Mouse (Mus musculus) gastrocnemius, adult 18-20 months (tissue): Measurements from ENCODE around the gene Atp11a. TPM values are rescaled to one million over a fixed set of nuclear protein-coding genes. Genes with fewer than 3 reads are reported as not detected.

Source experiments
- DNase-seq: peaks from one replicate; pipeline ENCODE4 v3.0.0; 2021; ENCODE audit warnings: low spot score
- long read RNA-seq, 2 experiments: library from polyadenylated mRNA; stranded (forward); transcript quantifications; one replicate each; pipeline ENCODE4 v2.0.0; 2021
- total RNA-seq, 2 experiments: library from RNA; stranded (reverse); gene quantifications; 2 replicates each; pipeline ENCODE4 v1.2.3; 2021

The Atp11a gene
- 10 to 100 TPM; 24.9 to 25.3 TPM for total RNA-seq
- long read RNA-seq, experiment 1, full-length matches to known transcripts, result 2 of 12 reads
- long read RNA-seq, experiment 1, partial matches to known transcripts, result 8 of 12 reads
- long read RNA-seq, experiment 1, other reads (novel, unspliced or antisense), result 2 of 12 reads
- long read RNA-seq, experiment 2, full-length matches to known transcripts, result 2 of 18 reads
- long read RNA-seq, experiment 2, partial matches to known transcripts, result 4 of 18 reads
- long read RNA-seq, experiment 2, other reads (novel, unspliced or antisense), result 12 of 18 reads

DNA sequence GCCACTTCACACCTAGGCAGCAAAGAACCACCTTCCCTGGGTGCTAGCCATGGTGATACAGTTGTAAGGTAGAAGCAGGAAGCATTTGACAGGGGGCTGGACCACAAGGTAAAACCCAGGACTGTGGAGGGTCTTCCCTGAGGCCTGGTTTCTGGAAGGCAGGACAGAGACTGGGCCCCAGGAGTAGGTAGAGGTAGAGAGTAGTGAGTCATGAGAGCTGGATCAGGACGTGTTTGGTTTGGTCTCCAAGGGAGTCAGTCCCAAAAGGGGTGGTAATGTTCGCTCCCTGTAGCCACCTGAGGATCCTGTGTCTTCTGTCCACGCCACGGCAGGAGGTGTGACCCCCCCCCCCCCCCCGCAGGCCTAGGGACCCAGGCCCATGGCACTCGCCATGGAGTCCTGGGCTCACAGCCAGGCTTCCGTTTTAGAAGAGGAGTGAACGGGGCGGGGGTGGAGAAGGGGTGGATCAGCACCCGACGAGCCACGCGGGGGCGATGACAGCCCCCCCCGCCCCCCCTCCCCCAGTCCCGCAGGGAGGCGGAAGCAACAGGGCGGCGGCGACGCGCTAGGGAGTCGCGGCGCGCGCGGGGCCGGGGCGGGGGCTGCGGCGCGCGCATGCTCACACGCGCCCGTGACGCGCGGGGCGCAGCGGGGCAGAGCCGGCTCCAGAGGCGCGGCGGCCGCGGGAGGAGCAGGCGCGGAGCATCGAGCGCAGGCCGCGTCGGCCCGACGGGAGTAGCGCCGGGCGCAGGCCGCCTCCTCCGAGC lies at the start of gene Atp11a:
TSS of gene Atp11a (plus strand) at position 624 of the 767 bp plus-strand sequence.
- peak; percentile 56 for DNase-seq

DNA sequence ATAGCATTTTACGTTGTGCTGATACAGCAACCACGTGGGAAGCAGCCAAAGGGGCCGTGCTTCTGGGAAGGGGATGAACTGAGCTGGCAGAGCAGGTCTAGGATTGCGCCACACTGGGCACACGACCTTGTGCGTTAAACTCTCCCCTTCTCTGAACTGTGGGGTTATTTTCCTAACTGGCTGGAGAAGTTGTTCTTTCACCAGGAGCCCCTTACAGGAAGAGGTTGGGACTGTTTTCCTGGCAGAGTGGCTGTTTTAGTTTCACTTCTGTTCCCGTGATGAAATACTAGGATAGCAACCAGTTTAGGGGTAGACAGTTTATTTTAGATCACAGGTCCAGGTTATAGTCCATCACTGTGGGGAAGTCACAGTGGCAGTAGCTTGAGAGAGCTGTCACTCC lies 45.2 kb upstream of the Atp11a start:
- DNase-seq, result no peak

DNA sequence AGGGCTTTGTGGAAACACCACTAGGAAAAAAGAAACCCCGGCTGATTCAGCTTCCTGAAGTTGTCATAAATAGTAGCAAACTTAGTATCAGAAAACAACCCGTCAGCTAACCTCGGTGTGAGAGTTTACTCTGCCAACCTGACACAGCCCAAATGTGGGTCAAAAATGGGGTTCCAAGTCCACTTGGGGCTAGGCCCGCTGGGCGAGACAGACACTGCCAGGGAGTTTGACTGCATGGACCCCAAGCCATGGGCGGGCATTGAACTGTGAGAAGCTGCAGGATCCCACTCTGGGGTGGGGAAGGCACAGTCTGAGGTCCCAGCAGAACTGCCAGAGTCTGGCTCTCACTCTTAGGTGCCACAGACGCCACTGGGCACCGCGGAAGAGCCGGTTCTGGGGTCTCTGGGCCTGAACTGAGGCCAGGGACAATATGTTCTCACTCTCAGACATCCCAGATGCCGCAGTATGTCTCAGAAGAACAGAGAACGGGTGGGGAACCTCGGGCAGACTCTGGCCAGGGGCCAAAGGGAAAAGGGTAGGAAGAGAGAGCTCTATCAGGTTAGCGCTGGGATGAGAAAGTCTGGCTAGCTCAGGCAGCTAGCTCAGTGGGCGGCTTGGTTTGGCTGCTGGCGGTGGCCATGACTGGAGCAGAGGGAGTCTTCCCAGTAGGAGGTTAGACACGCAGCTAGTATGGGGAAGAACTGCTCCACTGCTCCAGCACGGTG lies 40.8 kb upstream of the Atp11a start:
- no peak for DNase-seq

DNA sequence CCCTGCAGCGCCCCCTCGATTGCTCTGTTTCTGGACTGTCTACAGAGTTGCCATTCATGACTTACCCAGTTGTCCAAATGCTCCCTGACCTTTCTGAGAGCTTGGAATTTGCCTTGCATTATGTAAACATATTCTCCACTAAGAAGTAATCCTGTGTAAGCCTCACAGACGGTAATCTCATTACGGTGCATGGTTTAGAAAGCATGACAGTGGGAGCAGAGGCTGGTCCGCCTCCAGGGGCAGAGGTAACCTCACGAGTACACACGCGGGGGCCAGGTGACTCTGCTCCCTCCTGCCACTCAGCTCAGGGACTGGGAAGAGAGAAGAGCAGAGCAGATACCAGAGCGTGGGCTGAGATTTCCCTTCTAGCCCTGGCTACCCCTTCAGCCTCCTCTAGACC lies 37.7 kb upstream of the Atp11a start:
- no peak for DNase-seq

DNA sequence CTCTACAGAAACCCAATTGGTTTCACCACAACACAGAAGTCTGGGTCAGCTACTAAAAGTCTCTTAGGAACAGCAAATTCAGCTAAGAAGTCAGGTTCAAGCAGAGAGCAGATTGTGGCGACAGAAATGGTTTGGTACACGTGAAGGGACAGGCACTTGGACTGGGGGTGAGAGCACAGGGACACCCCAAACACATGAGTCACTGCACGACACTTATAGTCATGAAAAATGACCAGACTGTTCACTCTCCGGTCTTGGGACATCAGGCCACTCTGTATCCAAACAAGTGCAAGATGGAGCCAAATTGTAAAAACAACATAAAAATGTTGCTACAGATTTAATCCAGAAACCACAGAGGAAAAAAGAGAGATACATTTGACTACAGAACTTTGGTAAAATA lies 28.2 kb upstream of the Atp11a start:
- no peak for DNase-seq

DNA sequence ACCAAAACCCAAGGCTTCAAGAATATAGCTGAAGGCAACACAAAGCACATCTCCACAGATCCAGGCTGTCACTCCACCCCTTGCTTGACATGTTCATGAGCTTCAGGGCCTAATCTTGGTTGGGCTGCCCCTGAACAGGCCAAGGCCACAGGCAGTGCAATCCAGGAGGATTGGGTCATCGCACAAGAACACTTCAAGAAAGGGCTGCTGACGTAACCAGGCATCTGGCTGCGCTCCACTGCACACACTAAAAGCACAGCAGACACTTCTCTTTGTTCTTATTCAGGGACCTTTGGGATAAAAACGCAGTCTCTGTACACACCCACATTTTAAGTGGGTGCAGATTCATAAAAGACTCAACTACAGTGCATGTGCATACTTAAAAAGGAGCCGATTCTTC lies 26.0 kb upstream of the Atp11a start:
- DNase-seq, result peak; percentile 42

DNA sequence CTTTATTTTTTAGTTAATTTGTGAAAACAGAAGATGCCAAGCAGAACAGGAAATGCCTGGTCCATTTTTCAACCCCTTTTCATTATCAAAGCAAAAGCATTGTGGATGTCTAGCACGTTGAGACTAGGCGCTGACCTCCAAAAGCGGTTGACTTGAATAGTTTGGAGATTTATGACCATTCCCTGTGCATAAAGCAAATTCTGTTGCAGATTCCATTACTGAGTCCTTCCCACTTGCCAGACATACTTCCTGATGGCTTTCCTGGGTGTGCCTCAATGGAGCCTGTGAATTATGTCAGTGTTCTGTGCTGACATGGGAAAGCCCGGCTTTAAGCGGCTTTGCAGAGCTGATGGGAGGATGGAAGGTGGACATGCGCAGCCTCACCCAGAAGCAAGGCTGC lies 24.4 kb upstream of the Atp11a start:
- DNase-seq, result no peak

DNA sequence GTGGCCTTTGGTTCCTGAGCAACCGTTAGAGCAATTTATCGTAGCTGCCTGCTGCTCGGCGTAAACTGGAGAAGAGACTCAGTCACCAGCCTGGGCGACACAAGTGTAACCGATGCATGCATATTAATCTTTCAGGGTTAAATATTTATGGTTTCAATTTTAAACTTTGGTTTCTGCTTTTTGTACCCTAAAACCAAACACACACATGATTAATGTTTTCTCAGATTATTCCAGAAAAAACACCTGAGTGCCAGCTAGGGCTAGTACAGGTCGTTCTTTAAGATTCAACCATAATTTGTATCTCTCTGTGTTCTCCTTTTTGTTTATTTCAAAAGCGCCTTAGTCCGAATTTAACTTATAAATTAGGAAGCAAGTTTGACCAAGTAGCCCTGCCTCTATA lies 17.7 kb upstream of the Atp11a start:
- no peak for DNase-seq

DNA sequence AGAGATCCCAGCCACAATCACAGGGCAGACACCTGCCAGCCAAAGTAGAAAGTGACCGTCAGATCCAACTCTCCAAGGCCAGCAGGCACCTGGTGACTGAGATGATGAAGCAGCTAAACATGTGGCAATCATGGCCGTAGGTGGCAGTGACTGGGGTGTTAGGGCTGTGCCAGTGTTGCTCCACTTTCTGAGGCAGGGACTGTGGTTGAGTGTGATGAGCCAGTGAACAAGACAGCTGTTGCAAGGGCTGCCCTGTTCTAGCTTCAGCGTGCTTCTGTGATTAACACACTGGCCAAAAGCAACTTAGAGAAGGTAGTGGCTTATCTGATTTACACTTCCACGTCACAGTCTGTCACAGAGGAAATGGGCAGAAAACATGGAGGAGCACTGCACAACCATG lies 13.4 kb upstream of the Atp11a start:
- no peak for DNase-seq

DNA sequence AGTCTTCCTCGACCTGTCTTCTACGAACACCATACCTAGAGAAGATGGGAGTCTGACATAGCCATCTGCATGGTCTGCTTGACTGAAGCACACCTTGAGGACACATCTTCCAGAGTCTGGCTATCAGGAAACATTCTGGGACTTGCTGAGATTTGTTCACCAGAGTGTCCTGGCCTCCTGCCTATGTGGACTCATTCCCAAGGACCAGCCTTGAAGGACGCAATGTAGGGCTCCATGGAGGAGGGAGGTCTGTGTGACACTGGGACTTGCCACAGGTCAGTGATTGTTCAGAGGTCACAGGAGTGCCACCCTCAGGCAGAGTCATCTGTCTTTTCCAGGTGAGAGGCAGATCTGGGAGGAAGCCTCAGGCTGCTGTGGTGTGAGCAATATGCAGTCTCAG lies 8.6 kb upstream of the Atp11a start:
- no peak for DNase-seq

DNA sequence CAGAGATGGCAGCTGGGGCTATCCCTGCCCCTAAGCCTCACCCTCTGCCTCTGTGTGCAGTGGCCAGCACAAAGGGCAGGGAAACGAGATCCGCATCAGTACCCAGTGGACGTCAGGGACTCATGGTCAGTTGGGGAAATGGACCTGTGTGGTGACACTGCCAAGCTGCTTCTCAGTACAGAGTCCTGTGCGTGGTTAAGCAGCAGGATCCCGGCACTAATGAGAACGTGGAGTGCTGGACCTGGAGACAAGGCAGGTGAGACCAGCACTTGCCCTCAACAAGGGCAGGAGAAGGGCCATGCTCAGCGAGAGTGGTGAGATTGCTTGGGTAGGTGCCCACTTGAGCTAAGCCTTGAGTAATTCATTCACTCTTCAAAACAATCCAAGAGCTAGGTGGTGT lies 7.7 kb upstream of the Atp11a start:
- DNase-seq, result no peak

DNA sequence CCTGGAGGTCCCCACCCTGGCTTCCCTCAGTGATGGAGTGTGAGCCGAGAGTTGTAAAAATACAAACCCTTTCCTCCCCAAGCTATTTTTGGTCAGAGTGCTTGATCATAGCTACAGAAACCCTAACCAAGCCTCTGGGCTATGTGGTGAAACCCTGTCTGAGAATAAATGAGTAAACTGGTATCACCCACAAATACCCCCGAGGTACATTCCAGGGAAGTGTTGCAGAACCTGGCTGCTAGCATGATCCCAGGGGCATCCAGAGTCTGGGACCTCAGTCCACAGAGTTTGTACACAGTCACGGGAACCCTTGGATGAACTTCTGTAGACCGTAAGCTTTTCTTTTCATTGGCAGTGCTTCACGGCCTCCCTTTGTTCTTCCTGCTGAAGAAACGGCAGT lies 3.8 kb upstream of the Atp11a start:
- no peak for DNase-seq

DNA sequence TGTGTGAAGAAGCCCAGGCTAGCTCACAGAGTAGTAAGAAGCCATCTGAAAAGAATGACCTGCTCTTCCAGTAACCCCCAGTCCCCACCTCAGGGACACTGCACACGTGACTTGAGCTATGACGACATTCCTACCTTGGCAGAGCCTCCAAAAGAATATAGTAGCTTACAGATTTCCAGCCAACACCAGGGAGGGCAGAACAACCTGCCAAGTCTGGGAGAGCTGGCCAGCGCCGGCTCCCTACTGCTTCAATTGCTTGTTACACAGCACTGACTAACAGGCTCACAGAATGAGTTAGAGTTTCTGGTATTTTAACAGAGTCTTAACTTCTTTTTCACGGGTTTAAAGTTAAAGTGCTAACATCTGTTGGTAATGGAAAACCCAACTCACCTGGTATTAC lies 2.7 kb upstream of the Atp11a start:
- no peak for DNase-seq

DNA sequence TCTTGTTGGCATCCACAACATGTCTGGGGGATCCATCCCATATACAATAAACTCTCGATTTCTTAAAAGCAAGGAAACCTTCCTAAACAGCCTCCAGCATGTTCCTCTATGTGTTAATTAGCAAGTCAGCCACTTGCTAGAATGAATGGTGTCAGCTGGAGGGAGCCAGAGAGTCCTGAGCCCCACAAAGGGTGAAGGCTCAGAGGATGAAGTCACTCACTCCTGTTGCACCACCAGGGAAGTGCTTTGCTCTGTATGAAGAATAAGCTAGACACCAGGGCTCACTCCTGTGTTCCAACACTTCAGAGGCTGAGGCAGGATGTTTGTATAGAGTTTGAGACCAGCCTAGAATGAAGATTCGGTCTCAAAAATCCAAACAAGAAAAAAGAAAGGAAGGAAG lies 1.5 kb upstream of the Atp11a start:
- peak; percentile 35 for DNase-seq

DNA sequence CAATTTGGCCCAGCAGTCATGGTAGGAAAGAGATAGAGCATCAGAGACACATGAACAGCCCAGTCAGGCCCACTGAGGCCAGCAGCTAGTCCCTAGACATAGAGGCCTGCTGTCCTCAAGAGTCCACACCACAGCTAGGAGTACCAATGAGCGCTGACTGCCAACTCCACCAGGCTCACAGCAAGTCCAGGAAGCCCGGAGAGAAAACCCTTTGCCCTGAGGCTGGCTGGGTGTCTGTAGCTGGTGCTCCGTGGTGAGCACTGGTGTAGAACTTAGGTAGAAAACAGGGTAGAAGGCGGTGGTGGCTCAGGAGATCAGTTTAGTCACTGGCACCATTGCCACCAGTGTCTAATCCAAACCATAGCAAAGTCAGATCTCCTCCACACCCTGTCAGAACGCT lies 988 bp upstream of the Atp11a start:
- DNase-seq, result no peak

DNA sequence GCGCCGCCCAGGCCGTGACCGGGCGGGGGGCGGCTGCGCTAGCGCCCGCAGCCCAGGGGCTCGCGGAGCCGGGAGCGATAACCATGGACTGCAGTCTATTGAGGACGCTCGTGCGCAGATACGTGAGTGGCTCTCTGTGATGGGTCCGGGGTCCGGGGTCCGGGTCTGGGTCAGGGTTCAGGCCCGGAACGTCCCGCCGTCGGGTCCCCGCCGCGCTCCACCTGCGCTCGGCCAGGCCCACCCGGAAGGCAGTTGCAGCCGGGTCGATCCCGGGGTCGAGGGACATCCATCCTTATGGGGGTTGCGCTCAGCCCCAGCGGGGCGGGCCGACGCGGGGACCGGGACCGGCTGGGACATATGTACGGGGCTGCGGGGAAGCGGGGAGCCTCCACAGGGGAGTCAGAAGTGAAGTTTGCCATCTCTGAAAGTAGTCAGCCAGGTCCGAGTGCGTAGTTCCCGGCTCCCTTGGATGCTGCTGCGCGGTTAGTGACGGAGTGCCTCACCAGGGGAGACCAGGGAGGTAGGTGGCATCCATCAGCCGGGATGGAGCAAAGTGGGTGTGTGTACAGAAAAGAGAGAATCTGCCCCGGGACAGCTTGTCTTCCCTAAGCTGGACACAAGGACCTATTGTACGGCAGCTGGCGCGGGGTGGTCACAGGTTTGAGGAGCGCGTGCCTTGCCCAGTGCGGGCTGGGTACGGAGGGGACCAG lies 572 bp downstream of the Atp11a start:
- peak; percentile 21 for DNase-seq

DNA sequence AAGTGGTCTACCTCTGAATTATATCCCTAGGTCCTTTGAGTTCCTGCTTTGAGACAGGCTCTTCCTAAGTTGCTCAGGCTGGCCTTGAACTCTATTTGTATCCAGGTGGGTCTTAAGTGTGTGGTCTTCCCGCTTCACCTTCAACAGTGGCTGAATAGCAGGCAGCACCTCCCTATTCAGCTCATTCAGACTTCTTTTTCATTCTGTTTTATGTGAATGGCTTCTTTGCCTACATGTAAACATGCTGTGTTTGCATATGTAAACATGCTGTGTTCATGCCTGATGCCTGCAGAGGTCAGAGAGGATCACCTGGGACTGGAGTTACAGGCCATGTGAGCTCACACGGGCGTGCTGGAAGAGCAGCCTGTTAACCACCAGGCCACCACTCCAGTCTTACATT lies 3.1 kb downstream of the Atp11a start:
- no peak for DNase-seq

DNA sequence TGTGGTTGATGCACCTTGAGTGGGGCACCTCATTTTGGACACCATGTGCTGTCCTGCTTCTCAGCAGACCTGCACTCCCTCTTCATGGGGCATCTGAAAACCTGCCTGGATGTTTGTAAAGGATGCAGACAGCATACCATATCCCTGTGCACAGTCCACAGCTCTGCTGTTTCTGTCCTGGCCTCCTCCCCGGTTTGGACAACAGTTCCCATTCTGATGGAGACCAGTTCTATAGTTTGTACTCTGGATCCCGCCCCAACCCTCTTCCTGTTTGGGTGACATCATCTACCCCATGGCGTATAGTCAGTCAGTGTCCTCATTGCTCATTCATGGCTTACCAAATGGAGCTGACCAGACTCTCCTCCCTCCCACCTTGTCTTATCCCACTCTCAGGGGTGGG lies 5.1 kb downstream of the Atp11a start:
- no peak for DNase-seq

DNA sequence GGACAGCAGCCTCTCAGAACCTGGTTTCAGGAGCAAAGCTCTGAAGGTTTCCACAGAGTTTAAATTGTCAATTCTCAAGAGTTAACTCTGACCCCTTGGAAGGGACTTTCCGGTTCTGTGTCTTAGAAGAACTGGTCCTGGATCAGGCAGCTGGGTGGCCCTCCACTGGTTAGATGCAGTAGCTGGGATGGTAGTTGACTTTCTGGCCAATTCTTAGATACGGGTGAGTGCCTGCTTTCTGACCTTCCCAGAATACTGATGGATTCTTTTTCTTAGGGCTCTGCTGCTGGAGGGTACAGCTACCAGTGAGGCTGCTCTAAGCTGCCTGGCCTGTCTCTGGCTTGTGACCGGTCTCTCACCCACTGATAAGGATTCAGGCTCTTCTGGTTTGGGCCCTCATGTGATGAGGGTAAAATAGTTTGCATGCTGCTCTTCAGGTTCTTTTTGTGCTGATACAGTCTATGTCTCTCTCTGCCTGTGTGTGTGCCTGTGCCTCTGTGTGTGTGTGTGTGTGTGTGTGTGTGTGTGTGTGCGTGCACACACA lies 6.8 kb downstream of the Atp11a start:
- no peak for DNase-seq

DNA sequence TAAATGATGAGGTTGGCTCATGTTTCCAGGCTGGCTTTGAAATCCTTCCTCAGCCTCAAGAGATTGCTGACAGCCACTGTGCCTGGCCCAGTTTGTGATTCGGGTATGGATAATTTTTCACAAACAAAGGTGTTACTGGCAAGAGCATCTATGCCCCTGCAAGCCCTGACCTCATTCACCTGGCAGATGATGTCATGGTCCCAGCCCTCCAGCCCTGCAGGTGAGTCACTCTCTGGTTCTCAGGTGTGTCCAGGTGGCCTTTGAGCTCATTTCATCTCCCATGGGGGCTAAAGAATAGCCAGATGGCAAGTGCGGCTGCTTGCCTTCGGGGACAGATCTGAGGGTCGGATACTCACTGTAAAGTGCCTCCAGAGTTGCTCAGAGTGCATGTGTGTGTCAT lies 8.2 kb downstream of the Atp11a start:
- DNase-seq, result no peak

DNA sequence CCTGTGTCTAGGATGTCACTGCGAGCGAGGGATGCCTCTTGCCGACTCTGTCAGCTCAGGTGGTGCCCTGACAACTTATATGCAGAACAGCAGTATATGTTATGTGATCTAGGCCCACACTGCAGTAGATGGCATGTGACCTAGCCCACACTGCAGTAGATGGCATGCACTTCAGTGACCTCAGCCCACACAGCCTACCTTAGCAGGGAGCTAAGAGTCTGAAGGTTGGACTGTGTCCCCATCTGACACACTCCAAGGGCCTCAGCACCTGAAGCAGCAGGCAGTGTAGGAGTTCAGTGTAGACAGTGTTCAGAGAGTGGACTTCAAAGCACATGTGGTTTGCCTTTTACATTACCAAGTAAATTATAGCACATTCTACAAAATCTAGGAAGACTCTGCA lies 10.4 kb downstream of the Atp11a start:
- DNase-seq, result no peak

DNA sequence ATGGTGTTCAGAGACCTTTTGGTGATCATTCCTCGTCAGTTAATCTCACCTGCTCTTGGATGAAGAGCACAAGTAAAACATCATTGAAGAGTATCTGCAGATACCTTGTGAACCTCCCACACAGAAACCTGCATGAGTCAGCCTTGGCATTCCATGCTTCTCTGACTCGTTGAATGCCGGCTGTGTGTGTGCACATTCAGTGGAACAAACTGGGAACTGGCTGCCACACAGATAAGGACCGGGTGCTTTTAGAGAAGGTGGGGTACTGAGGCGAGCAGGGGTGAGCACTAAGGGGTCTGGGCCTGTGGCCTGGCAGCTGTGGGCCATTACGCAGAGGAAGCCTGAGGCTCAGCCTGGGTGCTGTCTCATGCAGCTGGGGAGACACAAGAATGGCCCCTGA lies 11.9 kb downstream of the Atp11a start:
- DNase-seq, result no peak
